Mouse (Mus musculus) embryonic stem cell, embryonic (primary cell): ENCODE measurements around the gene Psmd2.

Experiments
- CTCF ChIA-PET, 4 experiments: fragments of 300-600 bp in 2 of 4; fragments of 350-600 bp in 2 of 4; sonication (Branson Sonifier 250); formaldehyde crosslinking; loops; one replicate each; lab custom pipeline; 2022; ENCODE audit warnings: inconsistent platforms in 2 of 4; lab: Charles Lee
- POLR2A ChIA-PET, 4 experiments: fragments of 300-600 bp in 2 of 4; fragments of 350-600 bp in 2 of 4; sonication (Branson Sonifier 250); formaldehyde crosslinking; loops; one replicate each; lab custom pipeline; 2022; ENCODE audit warnings: antibody characterized with exemption in 4 of 4, inconsistent platforms in 1 of 4; lab: Charles Lee

Psmd2 gene

GRCm38 (mm10) chr16:20651076-20651946 is at the start of gene Psmd2:
Gene Psmd2, plus strand, starts transcription at chr16:20651652.
- ChIA-PET CTCF (interaction anchor here in 2 of 4 experiments (0.5 to 1.6 kb wide), 4 partner anchors 18 to 142 kb away, joined by 3 to 4 read pairs (median 3); no protein-coding TSS in a partner anchor), POLR2A (interaction anchor here in 3 of 4 experiments (0.5 to 4.8 kb wide), 50 partner anchors 8 to 154 kb away, joined by 3 to 53 read pairs (median 4); partner anchors contain the start of genes Eef1akmt4 (in 3 of the 3), Gm49333 (in 3 of the 3), Abcf3 (in 2 of the 3) and Alg3 (in 2 of the 3))

DNA sequence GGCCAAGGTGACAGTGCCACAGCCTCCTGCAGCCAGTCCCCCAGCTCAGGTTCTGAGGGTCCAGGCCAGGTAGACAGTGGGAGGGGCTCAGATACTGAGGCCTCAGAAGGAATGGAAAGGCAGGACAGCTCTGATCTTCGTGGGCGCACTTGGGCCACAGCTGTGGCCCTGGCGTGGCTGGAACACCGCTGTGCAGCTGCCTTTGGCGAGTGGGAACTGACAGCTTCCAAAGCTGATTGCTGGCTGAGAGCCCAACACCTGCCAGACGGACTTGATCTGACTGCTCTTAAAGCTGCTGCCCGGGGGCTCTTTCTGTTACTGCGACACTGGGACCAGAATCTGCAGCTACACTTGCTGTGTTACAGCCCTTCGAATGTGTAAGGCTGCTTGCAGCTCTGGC is 46.7 kb upstream of the Psmd2 start:
- CTCF ChIA-PET: no interaction called here
- POLR2A ChIA-PET: interaction anchor here in 3 of 4 experiments (0.6 to 3.5 kb wide), 11 partner anchors 8 to 146 kb away, joined by 3 to 19 read pairs (median 4); partner anchors contain the start of genes Camk2n2 (in 2 of the 3) and Ap2m1 (in 1 of the 3)

- ChIA-PET CTCF (interaction anchor here (0.6 to 1.5 kb wide), 8 partner anchors 10 to 860 kb away, joined by 3 to 7 read pairs (median 3); partner anchors contain the start of gene Camk2n2 (in 1 of the 4)), POLR2A (interaction anchor here (0.5 to 4.3 kb wide), 93 partner anchors 7 to 1733 kb away, joined by 3 to 87 read pairs (median 4); partner anchors contain the start of genes Camk2n2 (in 4 of the 4), Abcf3 (in 3 of the 4), Ap2m1 (in 3 of the 4) and Eif2b5 (in 3 of the 4))
These were observed 40.7 kb upstream of the Psmd2 start for GRCm38 (mm10) chr16:20610501-20611356.

GRCm38 (mm10) chr16:20611357-20612227 is 39.9 kb upstream of the Psmd2 start, which contains the start of the genes Eef1akmt4, Gm49333 and Alg3:
Gene Eef1akmt4, plus strand, starts transcription at chr16:20611593.
Gene Gm49333, plus strand, starts transcription at chr16:20611610.
Gene Alg3, minus strand, starts transcription at chr16:20611735.
- ChIA-PET CTCF (interaction anchor here (0.6 to 1.5 kb wide), 9 partner anchors 9 to 859 kb away, joined by 3 to 7 read pairs (median 3); partner anchors contain the start of gene Camk2n2 (in 1 of the 4)), POLR2A (interaction anchor here (0.6 to 4.3 kb wide), 89 partner anchors 8 to 1734 kb away, joined by 3 to 87 read pairs (median 5); partner anchors contain the start of genes Abcf3 (in 3 of the 4), Ap2m1 (in 3 of the 4), Camk2n2 (in 3 of the 4) and Eif2b5 (in 3 of the 4))

DNA sequence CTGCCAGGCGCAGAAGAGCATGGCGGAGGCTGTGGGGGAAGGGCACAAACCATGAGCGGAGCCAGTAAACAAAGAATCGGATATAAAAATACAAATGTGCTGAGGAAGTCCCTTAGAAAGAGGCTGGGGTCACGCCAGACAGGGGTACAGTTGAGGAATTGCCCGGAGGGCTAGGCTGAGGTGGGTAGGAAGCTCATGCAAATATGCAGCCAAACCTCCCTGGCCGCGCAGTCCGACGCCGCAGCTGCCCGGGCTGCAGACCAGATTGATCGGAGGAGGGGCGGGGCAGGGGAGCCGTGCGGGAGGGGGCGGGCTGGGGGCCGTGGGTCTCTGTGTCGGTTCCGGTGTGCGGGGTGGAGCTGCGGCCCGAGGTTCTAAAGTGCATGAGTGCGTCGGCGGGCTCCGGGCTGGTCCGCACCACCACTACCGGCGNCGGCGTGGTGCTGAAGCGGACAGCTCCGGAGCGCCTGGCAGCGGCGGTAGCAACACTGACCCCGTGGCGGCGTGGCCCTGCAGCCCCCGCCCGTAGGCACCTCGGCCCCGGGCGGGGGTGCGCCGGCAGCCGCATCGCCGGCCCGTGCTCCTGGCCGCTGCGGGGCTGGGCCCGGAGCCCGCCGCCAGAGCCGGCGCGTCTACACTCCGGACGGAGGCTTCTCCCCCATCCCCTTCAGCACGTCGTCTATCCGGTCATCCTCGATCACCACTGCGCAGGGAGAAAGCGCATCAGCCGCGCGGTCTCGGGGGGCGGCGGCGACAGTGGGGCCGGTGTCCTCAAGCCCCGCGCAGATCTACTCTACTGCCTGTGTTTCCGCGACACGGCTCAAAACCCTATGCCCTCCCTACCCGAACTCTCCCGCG is 31.7 kb upstream of the Psmd2 start:
- POLR2A ChIA-PET: interaction anchor here in 3 of 4 experiments (0.6 to 5.8 kb wide), 37 partner anchors 8 to 719 kb away, joined by 3 to 87 read pairs (median 5); partner anchors contain the start of genes Alg3 (in 3 of the 3), Eef1akmt4 (in 3 of the 3), Gm49333 (in 3 of the 3) and Dvl3 (in 2 of the 3)

GRCm38 (mm10) chr16:20620399-20620735 is 31.1 kb upstream of the Psmd2 start:
- ChIA-PET CTCF (interaction anchor here in 3 of 4 experiments (0.9 to 1.1 kb wide), 4 partner anchors 9 to 141 kb away, joined by 3 read pairs; partner anchors contain the start of genes Alg3 (in 1 of the 3), Dvl3 (in 1 of the 3), Eef1akmt4 (in 1 of the 3) and Gm49333 (in 1 of the 3)), POLR2A (interaction anchor here (0.5 to 5.8 kb wide), 47 partner anchors 7 to 318 kb away, joined by 3 to 87 read pairs (median 6); partner anchors contain the start of genes Alg3 (in 3 of the 4), Eef1akmt4 (in 3 of the 4), Gm49333 (in 3 of the 4) and Abcf3 (in 2 of the 4))

More for the DNA sequence above, 31.7 kb upstream of the Psmd2 start:
- CTCF ChIA-PET: interaction anchor here in 2 of 4 experiments (0.9 to 1.1 kb wide), 2 partner anchors 123 to 142 kb away, joined by 3 read pairs; no protein-coding TSS in a partner anchor

- ChIA-PET CTCF (interaction anchor here in 3 of 4 experiments (0.9 to 1.0 kb wide), 3 partner anchors 9 to 141 kb away, joined by 3 read pairs; partner anchors contain the start of genes Alg3 (in 1 of the 3), Dvl3 (in 1 of the 3), Eef1akmt4 (in 1 of the 3) and Gm49333 (in 1 of the 3)), POLR2A (interaction anchor here (0.5 to 5.8 kb wide), 44 partner anchors 7 to 329 kb away, joined by 3 to 87 read pairs (median 6); partner anchors contain the start of genes Alg3 (in 3 of the 4), Eef1akmt4 (in 3 of the 4), Gm49333 (in 3 of the 4) and Abcf3 (in 2 of the 4))
These were observed 30.7 kb upstream of the Psmd2 start for GRCm38 (mm10) chr16:20620751-20621190.

DNA sequence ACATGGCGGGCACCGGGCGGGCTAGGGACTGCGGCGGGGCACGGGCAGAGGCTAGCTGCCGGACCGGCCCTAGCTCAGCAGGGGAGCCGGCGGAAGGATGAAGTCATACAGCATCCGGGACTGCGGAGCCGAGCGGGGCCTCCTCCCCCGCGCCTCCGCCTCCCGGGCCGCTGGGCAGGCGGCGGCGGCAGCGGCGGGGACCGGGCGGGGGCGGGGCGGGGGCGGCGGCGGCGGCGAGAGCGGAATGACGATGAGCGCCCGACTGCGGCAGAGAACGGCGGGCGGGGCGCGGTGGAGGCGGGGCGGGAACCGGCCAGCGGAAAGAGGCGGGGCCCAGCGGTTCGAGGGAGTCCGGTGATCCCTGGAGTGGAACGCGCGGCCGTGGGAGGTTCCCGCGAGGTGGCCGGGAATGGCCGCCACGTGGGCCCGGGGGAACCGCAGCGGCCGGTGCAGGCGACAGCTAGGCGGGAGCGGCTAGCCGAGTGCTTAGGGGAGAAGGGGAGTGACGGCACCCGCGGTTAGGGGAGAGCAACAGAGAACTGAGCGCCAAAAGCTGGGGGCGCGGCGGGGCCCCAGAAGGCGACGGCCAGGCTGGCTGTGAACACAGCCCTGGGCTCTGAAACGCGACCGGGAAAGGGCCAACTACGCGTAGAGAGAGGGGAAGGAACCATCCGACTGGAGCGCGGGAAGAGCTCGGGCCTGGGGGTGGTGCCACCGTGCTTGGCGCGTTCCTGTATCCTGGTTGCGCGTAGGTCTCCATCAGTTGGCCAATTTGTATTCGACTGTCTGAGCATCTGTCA is 30.1 kb upstream of the Psmd2 start, which contains the start of gene Camk2n2:
Gene Camk2n2 (minus strand): TSS at position 97 of the 800 bp plus-strand sequence.
- ChIA-PET POLR2A (interaction anchor here (0.5 to 5.8 kb wide), 49 partner anchors 8 to 329 kb away, joined by 3 to 87 read pairs (median 6); partner anchors contain the start of genes Alg3 (in 3 of the 4), Eef1akmt4 (in 3 of the 4), Gm49333 (in 3 of the 4) and Abcf3 (in 2 of the 4)), CTCF (interaction anchor here in 3 of 4 experiments (0.6 to 1.0 kb wide), 4 partner anchors 10 to 425 kb away, joined by 3 read pairs; partner anchors contain the start of genes Alg3 (in 1 of the 3), Dvl3 (in 1 of the 3), Eef1akmt4 (in 1 of the 3) and Gm49333 (in 1 of the 3))

DNA sequence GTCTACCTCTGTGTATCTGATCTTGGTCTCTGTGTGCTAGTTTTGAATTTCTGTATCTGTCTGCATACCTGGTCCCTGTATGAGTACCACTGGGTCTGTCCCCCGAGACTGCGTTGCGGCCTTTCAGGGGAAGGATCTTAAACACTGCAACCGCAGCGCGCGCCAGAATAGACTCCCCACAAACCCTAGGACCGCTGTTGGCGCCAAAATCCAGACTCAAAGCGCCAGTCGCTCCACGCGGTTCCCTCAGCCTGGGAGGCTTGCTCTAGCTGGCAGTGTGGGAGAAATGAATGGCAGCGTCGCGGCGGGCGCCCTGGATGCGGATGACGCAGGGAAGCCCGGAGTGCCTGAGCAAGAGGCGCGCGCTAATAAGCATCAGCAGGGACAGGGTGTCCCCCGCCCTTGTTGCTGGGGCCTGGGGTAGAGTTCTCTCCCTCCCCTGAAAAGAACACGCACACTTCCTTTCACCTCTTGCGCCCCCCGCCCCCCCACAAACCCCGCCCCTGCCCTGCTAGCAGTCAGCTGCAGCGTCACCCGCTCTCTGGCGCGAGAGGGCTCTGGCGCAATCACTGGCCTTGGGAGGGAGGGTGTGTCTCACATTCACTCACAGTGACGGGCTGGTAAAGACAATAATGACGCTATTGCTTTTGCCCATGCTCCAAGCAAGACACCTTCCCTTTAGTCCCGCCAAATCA is 29.3 kb upstream of the Psmd2 start:
- ChIA-PET CTCF (no interaction called here), POLR2A (interaction anchor here in 3 of 4 experiments (0.6 to 5.8 kb wide), 37 partner anchors 9 to 170 kb away, joined by 3 to 87 read pairs (median 6); partner anchors contain the start of genes Alg3 (in 3 of the 3), Eef1akmt4 (in 3 of the 3), Gm49333 (in 3 of the 3) and Abcf3 (in 2 of the 3))

- ChIA-PET CTCF (no interaction called here), POLR2A (interaction anchor here (0.7 to 5.8 kb wide), 16 partner anchors 7 to 125 kb away, joined by 3 to 87 read pairs (median 9); partner anchors contain the start of genes Alg3 (in 3 of the 4), Eef1akmt4 (in 3 of the 4), Gm49333 (in 3 of the 4) and Eif2b5 (in 2 of the 4))
These were observed 28.2 kb upstream of the Psmd2 start for GRCm38 (mm10) chr16:20623211-20623610.

DNA sequence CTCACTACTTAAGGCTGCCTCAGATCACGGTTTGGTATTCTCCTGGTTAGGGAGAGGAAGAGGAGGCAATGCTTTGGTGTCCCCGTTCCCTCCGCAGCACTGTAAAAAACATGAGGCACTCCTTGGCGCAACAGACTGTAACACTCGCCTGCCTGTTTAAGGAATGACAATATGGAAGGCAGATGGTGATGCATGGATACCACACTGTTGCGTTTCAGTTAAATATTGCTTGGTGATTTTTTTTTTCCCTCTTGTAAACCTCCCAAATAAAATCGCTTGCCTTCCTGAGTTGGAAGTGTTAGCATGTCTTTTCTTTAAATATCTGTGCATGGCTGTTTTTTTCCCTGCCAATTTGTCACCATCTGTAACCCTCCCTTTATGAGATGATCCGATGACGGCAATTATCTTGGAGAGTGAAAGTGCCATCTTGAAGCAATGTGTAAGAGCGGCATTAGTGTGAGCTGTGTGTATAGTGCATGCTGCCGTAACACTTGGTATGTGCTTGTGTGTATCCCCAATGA is 22.5 kb upstream of the Psmd2 start:
- ChIA-PET CTCF (no interaction called here), POLR2A (interaction anchor here in 3 of 4 experiments (0.7 to 2.3 kb wide), 5 partner anchors 12 to 151 kb away, joined by 3 to 10 read pairs (median 3); partner anchors contain the start of gene Psmd2 (in 1 of the 3))
